Mouse (Mus musculus): Measurements from ENCODE around the gene Trnau1ap. TPM values are rescaled to one million over a fixed set of nuclear protein-coding genes. Genes with fewer than 3 reads are reported as not detected.

Gene Trnau1ap
- polyA plus RNA-seq, 1 experiment from 2014 or later, result 77.5 TPM

Other genes with a start within 250 kb of the Trnau1ap start
- 0.77 and 0.96 TPM in 2 replicates for gene Oprd1, start 185.1 kb downstream of the Trnau1ap start, polyA plus RNA-seq (2015; fragmentation: Nextera tagmentation; extraction: Ambion mirVana)
- 123 and 125 TPM in 2 replicates for gene Ythdf2, start 117.2 kb downstream of the Trnau1ap start, polyA plus RNA-seq (2015; fragmentation: Nextera tagmentation; extraction: Ambion mirVana)
- gene Gmeb1, start 67.9 kb downstream of the Trnau1ap start, polyA plus RNA-seq (2015; fragmentation: Nextera tagmentation; extraction: Ambion mirVana), result 40.8 and 44.1 TPM in 2 replicates
- gene Taf12, start 55.2 kb downstream of the Trnau1ap start, polyA plus RNA-seq (2015; fragmentation: Nextera tagmentation; extraction: Ambion mirVana), result 43.2 and 45.3 TPM in 2 replicates
- 1.1 and 1.7 TPM in 2 replicates for gene Rab42, start 26.2 kb downstream of the Trnau1ap start, polyA plus RNA-seq (2015; fragmentation: Nextera tagmentation; extraction: Ambion mirVana)
- gene Rcc1, start 24.1 kb upstream of the Trnau1ap start, polyA plus RNA-seq (2015; fragmentation: Nextera tagmentation; extraction: Ambion mirVana), result 35.6 and 36.1 TPM in 2 replicates
- gene Phactr4, start 93.0 kb upstream of the Trnau1ap start, polyA plus RNA-seq (2015; fragmentation: Nextera tagmentation; extraction: Ambion mirVana), result 9.6 and 13.7 TPM in 2 replicates
- gene Med18, start 134.4 kb upstream of the Trnau1ap start, polyA plus RNA-seq (2015; fragmentation: Nextera tagmentation; extraction: Ambion mirVana), result 15.1 and 16.1 TPM in 2 replicates
- gene Sesn2, start 181.0 kb upstream of the Trnau1ap start, polyA plus RNA-seq (2015; fragmentation: Nextera tagmentation; extraction: Ambion mirVana), result 6.8 and 8.5 TPM in 2 replicates
- 1,393 and 1,600 TPM in 2 replicates for gene Atpif1, start 204.1 kb upstream of the Trnau1ap start, polyA plus RNA-seq (2015; fragmentation: Nextera tagmentation; extraction: Ambion mirVana)
- 150 and 158 TPM in 2 replicates for gene Dnajc8, start 206.0 kb upstream of the Trnau1ap start, polyA plus RNA-seq (2015; fragmentation: Nextera tagmentation; extraction: Ambion mirVana)
- 0.80 TPM in 2 replicates for gene Ptafr, start 234.5 kb upstream of the Trnau1ap start, polyA plus RNA-seq (2015; fragmentation: Nextera tagmentation; extraction: Ambion mirVana)

All from neural tube, embryonic 13.5 days (tissue).